In the genomic region with DNA sequence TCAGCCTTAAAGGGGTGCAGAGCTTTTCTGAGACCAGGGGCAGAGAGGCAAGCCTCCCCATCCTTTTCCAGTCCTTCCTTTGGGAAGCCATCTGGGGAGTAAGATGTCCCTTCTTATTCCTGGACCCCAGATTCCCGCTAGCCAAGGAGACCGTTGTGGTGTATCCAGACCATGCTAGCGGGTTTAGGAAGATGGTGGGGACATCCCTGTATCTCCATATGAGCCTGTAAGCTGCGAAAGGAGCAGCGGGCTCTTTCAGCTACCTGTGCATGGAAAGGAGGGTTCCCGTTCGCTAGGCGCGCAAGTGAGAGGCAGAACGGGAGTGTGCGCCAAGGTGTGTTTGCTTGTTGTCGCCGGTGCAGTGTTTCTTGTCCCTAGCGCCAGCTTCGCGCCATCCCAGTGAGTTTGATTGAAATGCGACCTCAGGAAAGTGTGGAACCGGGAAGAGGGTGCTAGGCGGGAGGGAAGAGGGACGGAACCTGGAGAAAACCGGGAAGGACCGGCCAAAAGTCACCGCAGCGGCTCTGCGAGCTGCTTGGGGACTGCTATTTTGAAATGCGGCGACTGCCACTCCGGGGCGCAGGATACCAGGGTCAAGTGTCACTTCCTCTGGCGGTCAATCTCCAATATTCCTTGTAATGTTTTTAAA, we compare ENCODE assay signal across 10 mouse cellular contexts. TPM values are rescaled to one million over a fixed set of nuclear protein-coding genes. Genes with fewer than 3 reads are reported as not detected.
DNase-seq lines count a peak whose midpoint lies in the region; ATAC-seq and TF ChIP-seq lines count a peak whose summit lies in the region.
"Had no signal": no experiment of that assay in that cellular context is flagged by ENCODE, and none has a peak within 500 bp of the region (broad histone marks: within the 10 kb centered on the region; RNA-seq: fewer than 3 reads in every experiment).

No protein-coding gene starts in this region.

- peaks cover 86% of the 10 kb centered on the region for H3K27me3 ChIP-seq in forebrain, embryonic 10.5 days (ENCODE audit: poor library complexity, severe bottlenecking)
- peaks cover 60% of the 10 kb centered on the region for H3K27me3 ChIP-seq in intestine, postnatal 0 days (replicated peaks; ENCODE audit: control insufficient read depth, insufficient read depth, low read length)
- peaks cover 59% of the 10 kb centered on the region for H3K27me3 ChIP-seq in liver, postnatal 0 days (ENCODE audit: insufficient read depth, low read length)

- no peak overlapping the region for H3K27ac ChIP-seq in forebrain, embryonic 10.5 days
- no peak overlapping the region for H3K27ac ChIP-seq in intestine, postnatal 0 days (ENCODE audit: low read depth, low read length)
- no peak overlapping the region for H3K27ac ChIP-seq in liver, postnatal 0 days (ENCODE audit: low read depth)

- H3K9me3 ChIP-seq in forebrain, embryonic 10.5 days, result no peaks in the 10 kb centered on the region
- H3K9me3 ChIP-seq in intestine, postnatal 0 days (ENCODE audit: control insufficient read depth), result no peaks in the 10 kb centered on the region
- no peaks in the 10 kb centered on the region for H3K9me3 ChIP-seq in liver, postnatal 0 days (ENCODE audit: low read length)

- peak; percentile 45 for DNase-seq in left cerebral cortex, postnatal 4 days
- no peak for DNase-seq in left cerebral cortex, postnatal 10 days (ENCODE audit: extremely low spot score in 1 of 2, low spot score in 2 of 2)
- DNase-seq in forebrain, embryonic 10.5 days (ENCODE audit: extremely low spot score, low spot score), result peak; percentile 49
- DNase-seq in liver, postnatal 0 days, result no peak
- no peak for DNase-seq in layer of hippocampus, adult 9-10 months (ENCODE audit: low spot score)
- DNase-seq in spleen, adult 12 weeks (ENCODE audit: low spot score), result no peak
- DNase-seq in spleen, postnatal 4 days (ENCODE audit: low spot score in 2 of 2), result no peak

- no peak for ATAC-seq in intestine, postnatal 0 days
- ATAC-seq in liver, postnatal 0 days, result no peak

- no peak for TF ChIP-seq EP300 in liver, postnatal 0 days (IDR thresholded peaks at IDR 0.05; ENCODE audit: low read depth)

- intact Hi-C loops in left cerebral cortex, postnatal 4 days (cut with DNase I), result no loop called here
- intact Hi-C loops in left cerebral cortex, postnatal 10 days (cut with DNase I), result no loop called here

- peak overlapping the region; percentile 17; the same call in 1 of the 2 replicates for H3K4me2 ChIP-seq in intestine, postnatal 0 days (replicated peaks; ENCODE audit: low read depth)
- peak overlapping the region; percentile 70 for H3K4me2 ChIP-seq in liver, postnatal 0 days (ENCODE audit: low read depth, low read length)

- peaks cover 18% of the 10 kb centered on the region for H3K4me1 ChIP-seq in forebrain, embryonic 10.5 days
- H3K4me1 ChIP-seq in intestine, postnatal 0 days (replicated peaks; ENCODE audit: control insufficient read depth, insufficient read depth, low read length), result no peaks in the 10 kb centered on the region
- no peaks in the 10 kb centered on the region for H3K4me1 ChIP-seq in liver, postnatal 0 days (ENCODE audit: insufficient read depth)

- H3K36me3 ChIP-seq in forebrain, embryonic 10.5 days (replicated peaks), result no peaks in the 10 kb centered on the region
- no peaks in the 10 kb centered on the region for H3K36me3 ChIP-seq in intestine, postnatal 0 days (ENCODE audit: control insufficient read depth, insufficient read depth)
- no peaks in the 10 kb centered on the region for H3K36me3 ChIP-seq in liver, postnatal 0 days (replicated peaks; ENCODE audit: insufficient read depth, low read length)

- H3K4me3 ChIP-seq in forebrain, embryonic 10.5 days, result peak overlapping the region; percentile 42
- H3K4me3 ChIP-seq in intestine, postnatal 0 days (ENCODE audit: low read depth, low read length), result peak overlapping the region; percentile 14
- peak overlapping the region; percentile 34 for H3K4me3 ChIP-seq in liver, postnatal 0 days (ENCODE audit: low read depth, low read length)

- under 1% methylated on average over 30 of the region's 30 CpGs for WGBS in forebrain, embryonic 10.5 days
- WGBS in intestine, postnatal 0 days, result under 1% methylated on average over 30 of the region's 30 CpGs
- 2% methylated on average over 30 of the region's 30 CpGs for WGBS in liver, postnatal 0 days (ENCODE audit: insufficient replicate concordance)

- no peak for TF ChIP-seq CTCF in intestine, postnatal 0 days (IDR thresholded peaks at IDR 0.05; ENCODE audit: low read depth)
- no peak for TF ChIP-seq CTCF in liver, postnatal 0 days (IDR thresholded peaks at IDR 0.05; ENCODE audit: low read depth)

- no peak overlapping the region for H3K9ac ChIP-seq in intestine, postnatal 0 days (ENCODE audit: low read depth, low read length)
- no peak overlapping the region for H3K9ac ChIP-seq in liver, postnatal 0 days (replicated peaks)

RNA-seq across cellular contexts. Expression of a gene that starts 46.8 kb away (rescaled TPM):
- 100 to 1,000 TPM in 1 of 2 experiments, 10 to 100 TPM in 1; 97.3 to 107 TPM for total RNA-seq in left cerebral cortex, postnatal 4 days (2021)
- total RNA-seq in left cerebral cortex, postnatal 10 days (2021), result 100 to 1,000 TPM in 1 of 2 experiments, 10 to 100 TPM in 1; 88.0 to 102 TPM
- 94.2 and 104 TPM in 2 replicates for polyA plus RNA-seq in forebrain, embryonic 10.5 days (2016; fragmentation: Nextera tagmentation; extraction: Ambion mirVana)
- 100 and 102 TPM in 2 replicates for polyA plus RNA-seq in intestine, postnatal 0 days (2015; fragmentation: Nextera tagmentation; extraction: Ambion mirVana)
- 36.3 and 40.3 TPM in 2 replicates for polyA plus RNA-seq in liver, postnatal 0 days (2015; fragmentation: Nextera tagmentation; extraction: Ambion mirVana)

RNA-seq across cellular contexts. Expression of a gene that starts 47.5 kb away (rescaled TPM):
- not detected for total RNA-seq in left cerebral cortex, postnatal 4 days (2021)
- not detected for total RNA-seq in left cerebral cortex, postnatal 10 days (2021)
- not detected in 2 replicates for polyA plus RNA-seq in forebrain, embryonic 10.5 days (2016; fragmentation: Nextera tagmentation; extraction: Ambion mirVana)
- not detected in 2 replicates for polyA plus RNA-seq in intestine, postnatal 0 days (2015; fragmentation: Nextera tagmentation; extraction: Ambion mirVana)
- not detected in 2 replicates for polyA plus RNA-seq in liver, postnatal 0 days (2015; fragmentation: Nextera tagmentation; extraction: Ambion mirVana)
- total RNA-seq: MEL had no signal
- polyA plus RNA-seq: large intestine, adult 2 months had no signal

Comparison
In these comparisons a context has a peak if more than half of its experiments do, and no peak if none do; other contexts are left out.
1. DNase-seq: peak in left cerebral cortex, postnatal 4 days (single experiment) and forebrain, embryonic 10.5 days (single experiment); none in left cerebral cortex, postnatal 10 days (0 of 2), liver, postnatal 0 days (single experiment), layer of hippocampus, adult 9-10 months (single experiment), spleen, adult 12 weeks (single experiment) and spleen, postnatal 4 days (0 of 2).
2. Peak in every context shown above with its lines, with median percentiles within 50 percentile points of each other: H3K4me3 ChIP-seq.